Mouse (Mus musculus): ENCODE results near the gene Ano9. TPM values are rescaled to one million over a fixed set of nuclear protein-coding genes. Genes with fewer than 3 reads are reported as not detected.

Ano9 gene
- polyA plus RNA-seq (2017; shearing (Covaris generic)), result not detected

DNA sequence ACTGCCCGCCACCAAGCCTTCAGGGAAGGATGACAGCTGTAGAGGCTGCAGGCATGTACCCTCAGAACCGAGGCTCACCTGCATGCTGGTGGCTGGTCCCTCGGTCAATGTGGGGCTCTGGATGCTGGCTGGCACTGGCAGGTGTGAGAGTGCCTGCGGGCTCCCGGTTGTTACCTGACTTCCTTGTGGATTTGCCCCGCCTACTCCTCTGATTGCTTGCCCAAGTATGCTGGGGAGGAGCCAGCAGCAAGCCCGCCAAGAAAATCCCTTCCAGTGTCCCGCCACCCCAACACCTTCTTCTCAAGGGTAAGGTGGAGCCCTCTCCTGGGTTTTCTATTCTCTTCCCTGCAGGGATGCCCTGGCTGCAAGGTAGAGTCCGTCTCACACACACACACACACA lies at the start of gene Ano9:
TSS of gene Ano9 (minus strand) at position 171 of the 400 bp plus-strand sequence.
- no peak for ATAC-seq

DNA sequence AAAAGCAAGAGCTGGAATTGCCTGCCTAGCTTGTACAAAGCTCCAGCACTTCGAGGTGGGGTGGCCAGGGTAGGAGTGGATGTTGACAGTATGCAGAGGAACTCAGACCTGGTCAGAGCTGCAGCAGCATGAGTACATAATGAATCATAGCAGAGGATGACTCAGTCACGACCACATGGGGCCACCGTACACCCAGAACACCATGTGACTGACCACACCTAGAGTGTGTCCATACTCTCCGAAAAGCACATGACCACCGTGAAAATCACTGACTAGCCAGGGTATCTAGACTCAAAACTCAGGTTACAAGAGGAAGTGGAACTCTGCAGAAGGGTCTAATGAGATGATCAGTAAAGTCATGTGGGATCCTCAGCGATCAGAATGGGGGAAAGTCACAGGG lies 47.2 kb upstream of the Ano9 start:
- no peak for ATAC-seq

DNA sequence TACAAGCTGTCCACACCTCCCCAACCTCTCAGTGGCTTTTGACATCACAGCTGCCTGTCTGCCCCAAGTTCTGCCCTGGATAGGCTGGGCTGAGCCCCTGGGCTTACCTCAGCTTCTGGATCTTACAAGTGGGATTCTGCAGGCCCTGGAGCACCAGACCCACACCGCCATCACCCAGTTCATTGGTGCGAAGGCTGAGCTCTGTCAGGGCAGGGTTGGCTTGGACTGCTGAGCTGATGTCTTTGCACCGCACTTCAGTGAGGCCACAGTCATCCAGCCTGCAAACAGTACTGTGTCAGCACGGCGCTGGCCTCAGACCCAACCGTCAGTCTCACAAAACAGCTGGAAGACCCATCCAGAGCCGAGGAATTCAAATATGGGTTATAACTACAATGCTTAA lies 46.8 kb upstream of the Ano9 start:
- no peak for ATAC-seq

DNA sequence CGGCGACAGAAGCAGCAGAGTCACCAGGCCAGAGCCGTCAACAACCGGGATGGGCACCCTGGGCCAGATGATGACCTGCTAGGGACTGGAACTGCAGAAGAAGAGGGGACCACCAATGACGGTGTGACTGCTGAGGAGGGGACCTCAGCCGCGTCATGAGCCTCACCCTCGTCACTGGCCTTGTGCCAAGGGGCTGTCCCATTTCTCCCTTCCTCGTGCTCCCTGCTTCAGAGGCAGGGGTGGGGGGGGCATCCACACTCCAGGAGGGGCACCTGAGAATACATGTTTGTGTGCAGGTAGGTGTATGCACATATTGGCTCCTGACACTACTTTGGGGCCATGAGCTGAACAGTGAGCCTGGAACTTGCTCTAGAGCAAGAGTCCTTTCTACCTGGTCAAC lies 37.8 kb upstream of the Ano9 start:
- ATAC-seq, result no peak

DNA sequence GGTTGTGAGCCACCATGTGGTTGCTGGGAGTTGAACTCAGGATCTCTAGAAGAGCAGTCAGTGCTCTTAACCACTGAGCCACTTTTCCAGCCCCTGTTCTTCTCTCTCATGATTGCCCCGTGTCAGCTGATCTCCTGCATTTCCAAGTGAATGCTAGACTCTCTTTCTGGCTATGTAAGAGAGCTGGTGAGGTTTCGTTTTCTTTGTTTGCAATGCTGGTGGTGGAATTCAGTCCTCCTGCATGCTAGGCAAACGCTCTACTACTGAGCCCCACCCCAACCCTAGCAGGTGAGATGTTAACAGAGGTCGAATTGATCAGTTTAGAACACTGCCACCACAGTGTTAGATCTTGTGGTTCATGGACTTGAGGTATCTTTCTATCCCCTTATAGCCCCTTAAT lies 31.0 kb upstream of the Ano9 start:
- no peak for ATAC-seq

DNA sequence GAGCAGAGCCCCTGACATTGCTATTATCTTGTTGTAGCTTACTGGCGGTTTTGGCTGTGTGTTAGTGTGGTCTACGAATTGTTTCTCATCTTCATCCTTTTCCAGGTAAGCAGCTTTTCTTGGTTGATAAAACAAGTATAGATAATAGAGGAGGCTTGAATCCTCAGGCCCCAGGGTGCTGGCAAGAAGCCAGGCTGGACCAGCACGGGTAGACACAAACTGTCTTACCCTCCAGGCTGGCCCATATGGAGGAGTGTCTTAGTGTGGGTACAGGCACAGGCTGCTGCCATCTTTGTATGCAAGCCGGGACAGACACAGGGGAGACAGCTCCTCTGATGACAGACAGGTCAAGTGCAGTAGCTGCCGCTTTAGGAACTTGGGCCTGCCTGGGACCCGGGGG lies 29.4 kb upstream of the Ano9 start:
- ATAC-seq, result no peak

DNA sequence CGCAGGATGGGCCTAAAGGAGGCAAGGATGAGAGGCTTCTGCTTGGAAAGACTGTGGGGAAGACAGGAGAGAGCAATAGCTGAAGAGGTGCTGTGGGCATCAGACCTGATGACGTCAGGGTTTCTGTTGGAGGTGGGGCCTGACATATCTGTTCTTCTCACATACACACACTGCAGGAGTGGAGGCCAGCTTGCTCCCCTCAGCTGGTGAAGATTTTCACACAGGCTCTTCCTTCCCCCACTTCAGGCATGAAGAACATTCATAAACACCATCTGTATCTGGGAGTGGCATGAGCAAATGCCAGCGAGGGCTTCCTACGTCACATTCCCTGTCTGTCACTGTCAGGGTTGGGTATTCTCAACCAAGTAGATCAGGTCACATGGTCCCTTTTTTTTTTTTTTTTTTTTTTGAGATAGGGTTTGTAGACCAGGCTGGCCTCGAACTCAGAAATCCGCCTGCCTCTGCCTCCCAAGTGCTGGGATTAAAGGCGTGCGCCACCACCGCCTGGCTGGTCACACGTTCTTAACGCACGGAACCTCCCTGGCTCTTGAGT lies 28.5 kb upstream of the Ano9 start:
- no peak for ATAC-seq

DNA sequence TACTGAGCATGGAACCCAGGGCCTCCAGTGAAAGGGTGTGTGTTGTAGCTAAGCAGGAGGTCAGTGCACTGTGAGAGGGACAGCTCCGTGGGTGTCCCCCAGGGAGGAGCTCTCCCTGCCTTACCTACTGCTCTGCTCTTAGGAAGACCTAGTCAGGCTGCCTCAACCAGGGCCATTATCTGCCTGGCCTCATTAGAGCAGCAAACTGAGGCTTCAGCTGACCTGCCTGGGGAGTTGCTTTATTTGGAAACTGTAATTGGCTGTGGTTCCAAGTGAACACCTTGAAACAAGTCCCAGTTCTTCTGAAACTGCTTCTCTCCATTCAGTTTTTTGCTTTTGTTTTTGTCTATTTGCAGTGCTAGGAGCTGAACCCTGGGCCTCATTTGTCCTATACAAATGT lies 27.8 kb upstream of the Ano9 start:
- no peak for ATAC-seq

DNA sequence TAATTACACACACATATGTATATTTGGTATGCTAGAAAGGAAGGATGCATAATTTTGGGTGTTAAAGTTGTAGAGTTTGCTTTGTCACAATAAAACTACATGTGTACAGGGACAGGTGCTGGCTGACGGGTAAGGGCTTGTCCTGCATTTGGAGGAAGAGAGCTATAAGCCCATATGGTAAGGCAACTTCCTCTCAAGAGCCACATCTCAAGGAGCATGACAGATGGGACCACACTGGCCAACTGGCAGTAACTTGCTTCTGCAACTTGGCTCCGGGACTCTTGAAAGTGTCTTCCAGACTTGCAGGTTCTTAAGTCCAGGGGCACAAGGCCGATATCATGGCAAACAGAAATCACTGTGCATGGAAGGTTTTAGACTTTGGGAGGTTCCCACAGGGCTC lies 27.0 kb upstream of the Ano9 start:
- no peak for ATAC-seq

- no peak for ATAC-seq
These were observed 26.3 kb upstream of the Ano9 start for GRCm38 (mm10) chr7:141143861-141144260.

DNA sequence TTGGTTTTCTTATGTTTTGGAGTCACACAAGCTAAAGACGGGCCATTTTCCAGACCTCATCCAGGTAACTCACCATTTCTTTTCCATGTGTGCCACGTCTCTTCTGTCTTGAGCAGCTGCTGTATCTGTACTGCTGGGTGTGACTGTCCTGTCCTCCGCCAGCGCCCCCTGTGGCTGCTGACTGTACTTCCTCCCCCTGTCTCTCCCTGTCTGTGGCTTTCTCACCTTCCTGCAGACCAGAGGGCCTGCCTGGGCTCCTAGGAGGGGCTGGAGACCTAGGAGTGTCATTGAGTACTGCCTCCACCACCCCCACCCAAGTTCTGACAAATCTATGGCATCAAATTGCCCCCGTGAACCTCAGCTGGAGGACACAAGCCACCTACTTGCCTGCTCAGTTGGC lies 25.5 kb upstream of the Ano9 start:
- ATAC-seq, result peak; percentile 48

DNA sequence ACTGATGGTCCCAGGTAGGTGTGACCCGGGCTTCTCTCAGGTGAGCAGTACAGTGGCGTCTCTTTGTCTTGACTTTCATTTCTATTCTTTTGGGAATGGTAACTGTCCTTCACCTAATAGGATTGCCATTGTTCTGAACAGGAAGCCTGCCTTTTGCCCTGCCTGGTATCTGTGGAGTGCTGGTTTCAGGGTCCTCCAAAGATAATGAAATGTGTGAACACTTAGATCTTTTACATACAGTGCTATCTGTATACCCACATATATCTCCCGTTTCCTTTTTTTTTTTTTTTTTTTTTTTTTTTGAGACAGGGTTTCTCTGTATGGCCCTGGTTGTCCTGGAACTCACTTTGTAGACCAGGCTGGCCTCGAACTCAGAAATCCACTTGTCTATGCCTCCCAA lies 23.7 kb upstream of the Ano9 start:
- ATAC-seq, result no peak

DNA sequence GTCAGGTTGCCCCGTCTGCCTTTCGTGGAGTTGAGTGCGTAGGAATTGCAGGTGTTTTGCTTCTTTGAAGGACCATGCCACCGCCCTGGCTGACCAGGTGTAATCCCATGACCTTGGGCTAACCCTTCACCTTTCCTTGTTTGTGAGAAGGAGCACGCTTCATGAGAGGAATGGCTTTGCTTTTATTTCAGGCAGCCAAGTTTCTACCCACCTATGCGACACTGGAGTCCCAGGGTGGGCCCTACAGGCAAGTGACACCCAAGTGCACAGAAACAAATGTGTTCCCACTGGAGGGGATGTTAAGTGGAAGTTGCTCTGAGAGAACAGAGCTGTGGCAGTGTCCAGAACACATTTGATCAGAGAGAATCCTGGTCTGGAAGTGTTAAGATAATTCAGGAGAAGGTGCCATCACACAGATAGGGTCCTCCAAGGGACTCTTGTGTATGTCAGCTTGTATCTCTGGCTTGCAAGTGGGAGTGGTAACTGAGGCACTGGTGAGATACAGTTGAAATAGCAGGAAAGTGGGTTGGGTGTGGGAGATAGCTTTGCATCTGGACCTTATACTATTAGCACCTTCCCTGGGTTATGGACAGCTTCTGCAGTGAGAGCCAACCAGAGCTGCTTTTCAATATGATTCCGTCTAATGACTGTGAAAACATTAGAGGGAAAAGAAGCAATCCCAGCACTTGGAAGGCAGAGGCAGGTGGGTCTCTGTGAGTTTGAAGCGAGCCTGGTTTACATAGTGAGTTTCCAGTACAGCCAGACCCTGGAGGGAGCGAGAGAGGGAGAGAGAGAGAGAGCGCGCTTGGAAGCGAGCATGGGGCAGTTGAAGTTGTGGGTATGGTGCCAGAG lies 14.5 kb upstream of the Ano9 start:
- no peak for ATAC-seq

DNA sequence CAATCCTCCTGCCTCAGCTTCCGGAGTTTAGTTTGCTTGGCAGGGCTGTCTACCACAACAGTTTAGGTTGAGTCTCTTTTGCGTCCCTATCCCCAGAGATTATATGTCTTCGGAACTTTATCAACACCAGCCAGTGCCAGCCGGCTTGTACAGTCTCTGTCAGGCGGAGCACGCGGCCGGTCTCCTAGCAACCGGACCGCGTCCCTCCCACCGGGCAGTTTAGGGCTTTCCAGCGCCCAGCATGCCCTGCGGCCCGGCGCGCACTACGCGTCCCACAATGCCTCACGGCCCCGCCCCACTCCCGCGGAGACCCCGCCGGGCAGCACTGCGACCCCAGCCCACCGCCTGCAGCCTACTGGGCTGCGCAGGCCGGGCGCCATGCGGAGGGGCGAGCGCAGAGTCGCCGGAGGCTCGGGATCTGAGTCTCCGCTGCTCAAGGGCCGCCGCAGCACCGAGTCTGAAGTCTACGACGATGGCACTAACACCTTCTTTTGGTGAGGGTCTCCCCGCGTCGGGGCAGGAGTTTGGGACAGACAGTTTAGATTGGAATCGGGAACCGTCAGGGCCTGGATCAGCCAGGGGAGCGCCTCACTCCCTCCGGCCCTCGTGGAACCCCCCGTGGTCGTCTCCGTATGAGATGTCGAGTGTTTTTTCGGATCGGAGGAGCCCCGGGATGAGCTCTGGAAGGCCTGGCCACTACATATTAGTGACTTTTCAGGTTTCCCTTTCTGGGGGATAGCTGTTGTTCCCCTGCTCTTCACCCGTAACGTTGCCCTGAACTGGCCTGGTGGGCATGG lies 13.6 kb upstream of the Ano9 start:
- ATAC-seq, result peak; percentile 98

DNA sequence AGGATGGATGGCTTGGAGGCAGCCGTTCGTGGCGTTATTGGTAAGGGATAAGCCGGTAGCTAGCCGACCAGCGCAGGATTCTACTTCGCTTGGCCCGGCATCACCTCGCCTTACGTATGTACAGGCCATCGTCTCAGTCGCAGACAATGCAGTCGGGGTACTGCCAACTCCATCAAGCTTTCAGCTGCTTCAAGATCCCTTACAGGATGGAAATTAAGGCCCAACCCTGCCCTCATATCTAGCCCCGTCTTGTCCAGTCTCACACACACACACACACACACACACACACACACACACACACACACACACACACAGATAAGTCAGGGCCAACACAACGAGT lies 5.9 kb upstream of the Ano9 start:
- no peak for ATAC-seq

- ATAC-seq, result peak; percentile 94
These were observed 5.3 kb upstream of the Ano9 start for GRCm38 (mm10) chr7:141122689-141123516.

DNA sequence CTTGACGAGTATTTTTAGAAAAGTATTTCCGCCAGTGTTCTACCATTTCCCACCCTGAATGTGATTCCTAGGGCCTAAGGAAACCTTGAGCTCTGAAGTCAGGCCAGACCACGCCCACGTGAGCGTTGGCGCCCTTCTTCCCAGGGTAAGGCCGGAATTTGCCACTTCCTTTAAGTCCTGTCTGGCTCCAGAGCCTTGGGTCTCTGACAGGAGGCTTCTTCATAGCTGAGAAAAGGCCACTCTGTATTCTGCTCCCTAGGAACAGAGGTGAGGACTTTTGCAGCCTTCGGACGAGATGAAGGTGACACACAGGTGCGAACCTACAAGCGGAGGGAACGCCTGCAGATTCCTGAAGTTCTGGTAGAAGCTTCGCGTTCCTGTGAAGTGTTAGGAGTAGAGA lies 4.6 kb upstream of the Ano9 start, which contains the start of gene Ptdss2:
TSS of gene Ptdss2 (plus strand) at position 138 of the 400 bp plus-strand sequence.
- no peak for ATAC-seq

GRCm38 (mm10) chr7:141121051-141121531 lies 3.5 kb upstream of the Ano9 start:
- no peak for ATAC-seq

- ATAC-seq, result no peak
These were observed 3.0 kb upstream of the Ano9 start for GRCm38 (mm10) chr7:141120605-141121004.

DNA sequence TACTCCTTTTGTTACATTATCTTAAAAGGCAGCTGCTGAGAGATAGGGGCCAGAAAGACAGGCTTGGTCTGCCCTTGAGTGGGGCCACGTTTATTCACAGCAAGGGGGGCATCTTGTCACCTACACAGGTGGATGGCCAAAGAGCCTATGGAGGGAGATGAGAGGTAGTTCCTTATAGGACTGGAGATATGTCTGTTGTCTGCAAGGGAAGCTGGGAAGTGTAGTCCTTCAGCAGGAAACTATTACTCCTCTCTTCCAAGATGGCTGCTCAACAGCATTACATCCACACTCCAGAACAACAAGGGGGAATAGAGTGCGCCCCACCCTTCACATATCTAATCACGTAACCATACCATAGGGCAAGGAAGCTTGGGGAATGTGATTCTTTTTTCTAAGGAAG lies 1.9 kb upstream of the Ano9 start:
- ATAC-seq, result no peak

DNA sequence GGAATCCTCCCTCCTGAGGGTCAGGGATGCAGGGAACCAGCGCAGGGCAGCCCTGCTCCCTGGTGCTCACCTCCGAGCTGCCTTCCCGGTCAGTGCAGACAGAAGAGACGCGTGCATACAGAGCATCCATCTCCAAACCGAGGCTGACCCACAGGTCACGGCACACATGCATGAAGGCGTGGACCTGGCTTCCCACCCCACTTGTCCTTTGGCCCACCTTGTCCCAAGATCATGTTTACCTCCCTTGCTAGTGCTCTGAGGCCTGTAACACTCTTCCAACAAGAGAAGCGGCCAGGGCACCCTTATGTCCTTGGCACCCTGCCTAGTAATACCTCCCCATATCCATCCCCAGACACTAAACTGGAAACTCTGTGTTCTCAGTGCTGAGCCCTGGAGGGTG lies 1.7 kb downstream of the Ano9 start:
- no peak for ATAC-seq

- ATAC-seq, result no peak
These were observed 14.4 kb downstream of the Ano9 start for GRCm38 (mm10) chr7:141103161-141103560.

Measured in inflammation-experienced regulatory T-cells, adult 6 months (primary cell).